Mouse (Mus musculus): ENCODE data around the gene Rbfox2.

Gene Rbfox2

DNA sequence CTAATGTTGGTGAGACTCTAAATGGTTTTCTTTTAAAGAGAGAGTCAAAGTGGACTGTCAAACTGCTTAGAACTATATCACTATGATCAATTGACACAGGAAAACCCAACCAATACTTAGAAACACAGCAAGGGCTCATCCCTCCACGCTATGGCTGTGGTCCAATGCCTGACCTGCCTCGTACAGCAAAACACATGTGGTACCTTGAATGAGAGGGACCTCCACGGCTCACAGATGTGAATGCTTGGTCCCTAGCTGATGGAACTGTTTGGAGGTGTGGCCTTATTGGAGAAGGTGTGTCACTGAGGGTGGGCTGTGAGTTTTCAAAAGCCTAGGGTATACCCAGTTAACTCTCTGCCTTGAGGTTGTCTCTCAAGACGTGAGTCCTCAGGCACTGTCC is 159.9 kb downstream of the Rbfox2 start:
- no peak for DNase-seq (ENCODE audit: low spot score in 2 of 2)

DNA sequence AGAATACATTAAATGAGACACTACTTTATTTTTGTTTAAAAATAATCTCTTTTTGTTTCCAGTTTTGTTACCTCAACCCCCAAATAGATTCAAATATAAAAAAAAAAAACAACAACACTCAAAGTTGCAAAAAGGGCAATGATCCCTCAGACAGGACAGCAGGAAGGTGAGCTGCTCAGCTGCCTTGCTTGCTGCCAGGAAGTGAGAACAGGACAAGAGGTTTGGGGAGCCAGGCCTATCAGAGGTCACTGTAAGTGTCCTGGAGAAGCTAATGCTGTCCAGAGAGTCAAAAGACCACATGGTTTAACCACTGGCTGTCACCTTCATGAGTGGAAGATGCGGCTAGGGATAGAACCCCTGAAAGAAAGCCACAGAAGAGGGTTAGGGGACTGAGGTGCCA is 161.8 kb downstream of the Rbfox2 start:
- no peak for DNase-seq (ENCODE audit: low spot score in 2 of 2)

DNA sequence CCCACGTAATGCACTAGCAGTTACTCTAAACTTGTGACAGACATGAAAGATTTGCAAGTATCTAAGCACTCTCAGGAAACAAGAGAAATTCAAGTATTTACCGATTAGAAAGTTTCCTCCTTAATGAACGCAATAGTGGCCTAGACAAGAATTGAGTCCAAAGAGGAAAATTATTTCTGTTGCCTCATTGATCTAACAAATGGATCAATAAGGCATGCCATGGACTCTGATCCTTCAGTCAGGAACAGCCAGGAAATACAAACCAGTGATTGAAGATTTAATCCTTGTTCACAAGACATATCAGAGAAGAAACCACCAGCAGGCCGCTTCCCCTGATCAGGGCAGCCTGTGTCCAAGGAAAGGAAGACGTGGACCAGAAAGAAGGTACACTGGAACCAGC is 164.0 kb downstream of the Rbfox2 start:
- DNase-seq (ENCODE audit: low spot score in 2 of 2) = no peak

DNA sequence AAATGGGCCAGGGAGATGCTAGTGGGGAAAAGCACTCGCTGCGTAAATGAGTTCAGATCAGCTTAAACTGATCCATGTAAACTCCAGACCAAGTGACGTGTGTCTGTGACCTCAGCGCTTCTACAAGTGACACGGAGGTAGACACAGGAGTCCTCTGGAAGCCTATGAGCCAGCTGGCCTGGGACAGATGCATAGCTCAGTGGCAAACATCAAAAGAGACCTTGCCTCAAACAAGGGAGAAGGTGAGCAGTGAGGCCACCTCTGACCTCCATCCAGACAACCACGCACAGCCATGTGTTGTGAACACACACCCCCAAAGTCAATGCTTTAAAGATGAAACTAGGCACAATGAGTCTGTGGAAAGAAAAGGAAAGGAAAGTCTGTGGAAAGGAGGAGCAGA is 164.5 kb downstream of the Rbfox2 start:
- DNase-seq (ENCODE audit: low spot score in 2 of 2) = no peak

DNA sequence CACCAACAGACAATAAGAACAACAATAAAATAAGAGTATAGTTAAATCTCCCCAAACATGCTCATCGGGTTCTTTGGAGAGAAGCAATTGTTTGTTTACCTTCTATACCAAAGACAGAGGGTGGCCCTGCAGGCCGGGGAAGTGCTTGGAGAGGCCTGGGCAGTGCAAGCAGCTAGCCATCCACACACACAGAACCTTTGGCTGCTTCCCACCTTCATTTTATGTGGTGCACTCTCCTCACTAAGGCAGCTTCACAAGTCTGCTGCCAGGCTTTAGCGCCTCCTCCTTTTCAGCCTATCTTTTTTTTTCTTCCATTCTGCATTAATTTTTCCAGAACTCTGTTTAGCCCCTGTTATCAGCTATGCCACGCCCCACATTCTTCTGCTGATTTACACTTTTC is 165.1 kb downstream of the Rbfox2 start:
- DNase-seq (ENCODE audit: low spot score in 2 of 2) = no peak

DNA sequence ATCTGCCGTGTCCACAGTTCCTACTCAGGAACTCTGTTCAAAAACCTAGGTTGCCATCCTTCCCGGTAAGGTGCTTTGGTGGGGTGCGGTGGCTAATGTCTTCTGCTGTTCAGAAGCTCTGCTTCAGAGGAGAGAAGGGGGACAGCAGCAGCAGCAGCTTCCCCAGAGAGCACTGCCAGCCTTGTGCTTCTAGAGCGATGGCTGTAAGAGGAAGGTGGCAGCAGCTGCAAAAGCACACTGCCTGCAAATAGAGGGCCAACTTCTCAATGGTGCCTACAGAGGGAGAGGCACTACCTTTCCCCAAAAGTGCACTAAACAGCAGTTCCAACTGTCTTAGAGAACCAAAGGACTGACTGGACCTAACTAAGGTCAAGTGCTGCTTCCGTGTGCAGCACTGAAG is 168.5 kb downstream of the Rbfox2 start:
- no peak for DNase-seq (ENCODE audit: low spot score in 2 of 2)

DNA sequence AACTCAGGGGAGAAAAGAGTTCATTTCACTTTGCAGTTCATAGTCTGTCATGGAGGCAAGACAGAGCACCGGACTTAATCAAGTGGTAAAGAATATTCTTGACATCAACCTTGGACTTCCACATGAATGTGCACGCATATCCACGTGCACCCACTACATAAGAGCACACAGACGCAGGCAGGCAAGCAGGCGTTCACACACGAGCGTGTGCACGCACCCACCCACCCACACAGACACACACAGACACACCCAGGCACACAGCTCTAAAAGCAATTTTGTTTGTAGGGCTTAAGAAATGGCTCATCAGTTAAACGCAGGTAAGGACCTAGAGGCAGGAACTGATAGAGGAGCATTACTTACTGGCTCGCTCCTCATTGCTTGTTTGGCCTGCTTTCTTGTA is 172.3 kb downstream of the Rbfox2 start:
- no peak for DNase-seq (ENCODE audit: low spot score in 2 of 2)

DNA sequence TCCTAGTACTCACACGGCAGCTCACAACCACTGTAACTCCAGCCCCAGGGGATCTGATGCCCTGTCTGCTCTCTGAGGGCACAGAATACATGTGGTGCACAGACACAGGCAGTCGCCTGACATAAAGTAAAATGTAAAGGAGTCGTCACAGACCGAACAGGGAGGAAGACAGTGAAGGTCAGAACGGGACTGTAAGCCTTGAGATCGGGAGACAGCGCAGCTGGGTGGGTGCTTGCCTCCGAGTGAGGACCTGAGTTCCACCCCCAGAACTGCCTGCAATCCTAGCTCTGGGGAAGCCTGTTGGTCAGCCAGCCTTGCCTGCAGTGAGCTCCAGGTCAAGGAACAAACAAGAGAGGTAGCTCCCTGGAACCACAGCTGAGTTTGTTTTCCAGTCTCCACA is 177.7 kb downstream of the Rbfox2 start:
- no peak for DNase-seq (ENCODE audit: low spot score in 2 of 2)

DNA sequence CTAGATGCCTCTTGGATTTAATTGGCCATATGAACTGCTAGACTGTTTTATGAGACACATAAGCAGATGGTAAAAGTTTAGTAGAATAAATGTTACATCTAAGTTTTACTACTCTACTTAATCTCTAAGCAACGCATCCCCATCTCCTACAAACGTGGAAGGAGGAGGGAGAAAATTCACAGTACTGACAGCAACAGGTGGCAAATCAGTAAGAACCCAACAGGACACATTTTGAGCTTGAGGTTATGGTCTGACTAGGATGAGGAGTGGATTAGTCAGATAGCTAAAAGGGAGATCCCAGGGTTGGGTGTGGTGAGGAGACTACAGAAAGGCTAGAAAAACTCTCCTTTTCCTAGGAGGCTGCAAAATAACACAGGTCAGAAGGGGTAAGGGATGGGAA is 179.1 kb downstream of the Rbfox2 start:
- no peak for DNase-seq (ENCODE audit: low spot score in 2 of 2)

DNA sequence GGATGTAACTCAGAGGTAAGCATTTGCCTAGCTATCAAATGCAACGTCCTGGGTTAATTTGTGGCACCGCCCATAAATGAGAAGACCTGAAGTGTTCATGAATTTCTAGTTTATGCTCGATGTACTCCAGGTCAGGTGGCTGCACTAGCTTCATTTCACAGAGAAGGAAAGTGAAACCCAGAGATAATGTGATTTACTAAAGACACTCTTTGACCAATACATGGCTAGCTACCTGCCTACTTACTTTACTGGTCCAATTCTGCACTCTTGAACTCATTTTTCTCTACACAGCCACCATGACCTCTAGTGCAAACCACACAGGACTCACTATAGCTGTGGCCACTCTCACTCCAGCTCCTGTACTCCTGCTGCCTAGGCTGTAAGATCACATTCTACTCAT is 180.1 kb downstream of the Rbfox2 start:
- no peak for DNase-seq (ENCODE audit: low spot score in 2 of 2)

DNA sequence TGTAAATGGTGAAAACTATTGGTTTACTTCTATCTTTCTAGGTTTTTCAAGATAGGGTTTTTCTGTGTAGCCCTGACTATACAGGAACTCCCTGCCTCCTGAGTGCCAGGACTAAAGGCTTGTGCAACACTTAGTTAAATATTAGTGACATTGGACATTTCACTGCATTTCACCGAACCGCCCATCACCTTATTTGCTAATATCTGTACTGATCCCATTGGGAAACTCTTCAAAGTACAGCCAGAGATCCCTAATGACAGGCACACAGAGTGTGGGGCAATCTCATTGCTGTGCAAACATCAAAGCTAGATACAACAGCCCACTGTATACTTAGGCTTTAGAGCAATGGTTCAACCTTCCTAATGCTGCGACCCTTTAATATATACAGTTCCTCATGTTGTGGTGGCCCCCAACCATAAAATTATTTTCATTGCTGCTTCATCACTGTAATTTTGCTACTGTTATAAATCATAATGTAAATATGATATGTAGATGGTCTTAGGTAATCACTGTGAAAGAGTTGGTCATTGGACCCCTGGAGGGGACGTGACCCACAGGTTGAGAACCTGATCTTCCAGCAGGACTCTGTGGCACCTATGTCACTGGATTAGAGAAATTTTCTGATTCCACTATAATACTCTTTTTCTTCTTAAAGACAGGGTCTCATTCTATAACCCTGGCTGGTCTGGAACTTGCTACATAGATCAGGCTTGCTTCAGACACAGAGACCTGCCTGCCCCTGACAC is 182.3 kb downstream of the Rbfox2 start:
- no peak for DNase-seq (ENCODE audit: low spot score in 2 of 2)

DNA sequence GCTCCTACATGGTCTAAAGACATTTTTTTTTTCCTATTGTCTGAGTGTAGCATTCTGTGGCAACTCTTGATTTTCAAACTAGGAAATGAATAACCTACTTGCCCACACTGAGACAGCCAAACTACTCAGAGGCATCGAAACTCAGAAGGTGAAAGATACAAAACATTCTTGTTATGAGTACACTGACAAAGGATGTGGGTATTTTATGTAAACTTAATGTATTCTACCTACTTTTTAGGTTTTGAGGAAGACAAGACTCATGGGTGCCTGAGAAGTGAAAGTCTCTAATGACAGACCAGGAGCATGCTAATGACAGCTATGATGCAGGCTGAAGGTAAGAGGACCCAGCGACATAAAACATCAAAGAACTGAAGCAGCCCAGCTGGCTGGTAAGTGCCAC is 184.0 kb downstream of the Rbfox2 start:
- no peak for DNase-seq (ENCODE audit: low spot score in 2 of 2)

DNA sequence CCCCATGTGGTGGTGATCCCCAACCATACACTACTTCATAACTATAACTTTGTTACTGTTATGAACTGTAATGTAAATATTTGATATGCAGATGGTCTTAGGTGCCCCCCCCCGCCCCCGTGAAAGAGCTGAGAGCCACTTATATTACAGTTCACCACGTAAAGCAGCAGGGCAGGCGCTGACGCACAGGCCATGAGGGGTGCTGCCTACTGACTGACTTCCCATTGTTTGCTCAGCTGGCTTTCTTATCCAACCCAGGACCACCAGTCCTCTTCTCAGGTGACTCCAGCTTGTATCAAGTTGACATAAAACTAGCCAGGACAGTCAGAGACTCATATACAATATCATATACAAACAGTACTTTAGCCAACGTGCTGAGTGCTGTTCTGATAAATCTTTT is 184.6 kb downstream of the Rbfox2 start:
- DNase-seq (ENCODE audit: low spot score in 2 of 2) = no peak

DNA sequence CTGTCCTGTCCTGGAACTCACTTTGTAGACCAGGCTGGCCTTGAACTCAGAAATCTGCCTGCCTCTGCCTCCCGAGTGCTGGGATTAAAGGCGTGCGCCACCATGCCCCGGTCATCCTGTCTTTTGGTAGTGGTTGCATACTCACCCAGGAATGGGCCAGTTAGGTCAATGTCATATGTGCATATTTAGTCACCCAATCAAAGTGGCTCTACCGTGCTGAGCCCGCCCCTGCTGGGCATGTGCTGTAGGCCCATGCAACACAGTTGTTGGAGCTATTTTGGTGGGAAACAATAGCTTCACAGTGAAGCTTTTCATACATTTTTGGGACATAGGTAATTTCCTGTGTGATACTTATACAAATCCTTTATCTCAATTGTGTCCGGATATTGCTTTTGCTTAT is 187.1 kb downstream of the Rbfox2 start:
- no peak for DNase-seq (ENCODE audit: low spot score in 2 of 2)

DNA sequence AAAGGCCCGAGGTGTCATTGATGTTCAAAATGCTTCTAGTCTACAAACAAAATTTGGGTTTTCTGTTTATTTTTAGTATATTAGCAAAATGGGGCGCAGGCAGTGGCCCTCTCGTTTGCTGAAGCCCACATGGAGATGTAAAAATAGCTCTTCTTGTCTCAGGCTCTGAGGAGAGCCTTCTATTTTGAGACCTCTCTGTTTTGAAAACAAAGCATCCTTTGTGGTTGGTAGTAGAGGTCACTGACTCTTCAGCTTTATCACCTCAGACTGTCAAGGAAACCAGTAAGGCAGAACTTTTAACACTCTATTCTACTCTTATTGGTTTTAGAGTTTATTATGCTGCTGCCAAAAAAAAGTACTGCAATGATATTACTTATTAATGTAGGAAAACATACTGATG is 189.6 kb downstream of the Rbfox2 start:
- no peak for DNase-seq (ENCODE audit: low spot score in 2 of 2)

DNA sequence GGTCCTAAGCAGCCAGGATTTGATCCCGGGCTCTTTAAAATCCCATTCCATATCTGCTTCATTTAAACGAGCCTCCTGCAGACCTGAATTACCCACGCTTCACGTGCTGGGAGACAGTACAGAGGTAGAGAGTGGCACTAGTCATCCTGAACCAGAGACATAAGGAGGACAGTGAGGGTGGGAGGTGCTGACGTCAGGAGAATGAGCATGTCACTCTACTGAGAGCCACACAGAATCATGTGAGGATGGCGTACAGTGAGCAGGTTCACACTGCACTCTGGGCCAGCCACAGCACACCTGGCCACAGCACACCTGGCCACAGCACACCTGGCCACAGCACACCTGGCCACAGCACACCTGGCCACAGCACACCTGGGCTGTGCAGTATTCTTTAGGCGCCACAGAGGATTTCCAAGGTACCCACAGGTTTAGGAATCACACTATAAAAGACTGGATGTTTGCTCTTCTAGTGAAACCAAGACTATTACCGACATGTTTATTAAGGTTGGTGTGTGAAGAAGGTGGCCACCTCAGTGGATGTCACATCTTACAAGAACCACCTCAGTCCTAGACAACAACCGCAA is 190.6 kb downstream of the Rbfox2 start:
- DNase-seq (ENCODE audit: low spot score in 2 of 2) = no peak

DNA sequence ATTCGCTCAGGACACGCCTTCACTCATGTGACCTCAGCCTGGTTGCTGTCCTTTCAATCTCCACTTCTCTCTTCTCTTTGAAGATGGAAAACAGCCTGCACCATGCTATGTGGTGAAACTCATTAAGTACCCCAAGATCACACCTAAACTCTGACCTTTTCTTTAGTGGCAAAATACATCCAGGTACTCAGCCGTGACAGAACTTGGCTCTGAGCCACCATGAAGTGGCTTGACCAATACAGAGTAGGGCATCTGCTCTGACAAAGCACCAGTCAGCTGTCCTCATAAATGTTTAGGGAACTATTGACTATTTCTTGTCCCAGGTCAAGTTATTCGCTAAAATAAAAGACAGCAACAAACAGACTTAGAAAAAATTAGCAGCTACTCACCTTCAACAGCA is 191.3 kb downstream of the Rbfox2 start:
- DNase-seq (ENCODE audit: low spot score in 2 of 2) = no peak

DNA sequence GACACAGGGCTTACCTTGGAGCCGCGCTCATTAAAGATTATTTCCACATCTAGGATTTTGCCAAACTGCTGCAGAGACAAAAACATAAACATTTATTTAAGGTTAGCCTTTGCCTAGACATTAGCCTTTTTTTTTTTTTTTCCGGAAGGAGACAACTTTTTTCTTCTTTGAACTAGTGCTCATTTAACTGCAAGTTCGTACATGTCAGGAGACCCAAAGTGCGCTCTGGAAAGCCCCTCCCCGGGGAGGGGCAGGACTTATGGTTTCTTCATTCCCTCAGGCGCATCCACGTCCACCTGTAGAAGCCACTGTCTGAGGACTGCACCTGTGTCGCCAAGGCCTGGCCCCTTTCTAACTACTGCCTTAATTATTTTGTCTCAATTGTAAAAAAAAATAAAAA is 193.2 kb downstream of the Rbfox2 start:
- no peak for DNase-seq (ENCODE audit: low spot score in 2 of 2)

DNA sequence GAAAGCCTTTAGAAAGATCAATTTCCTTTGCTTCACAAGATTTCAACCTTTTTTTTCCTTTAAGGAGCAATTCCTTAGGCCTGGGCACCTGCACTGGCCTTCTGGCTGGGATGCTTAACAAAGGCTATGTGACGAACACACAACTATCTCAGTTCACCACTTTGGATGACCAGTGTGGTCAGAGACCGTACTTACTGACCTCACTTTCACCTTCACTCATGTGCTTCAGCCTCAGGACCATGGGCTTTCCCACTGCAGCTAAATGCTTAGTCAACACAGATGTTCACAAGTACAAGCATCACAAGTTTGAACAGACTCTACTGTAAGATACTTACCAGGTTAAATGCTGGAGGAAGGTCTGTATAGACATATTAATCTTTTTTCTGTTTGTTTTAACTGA is 194.4 kb downstream of the Rbfox2 start:
- DNase-seq (ENCODE audit: low spot score in 2 of 2) = no peak

DNA sequence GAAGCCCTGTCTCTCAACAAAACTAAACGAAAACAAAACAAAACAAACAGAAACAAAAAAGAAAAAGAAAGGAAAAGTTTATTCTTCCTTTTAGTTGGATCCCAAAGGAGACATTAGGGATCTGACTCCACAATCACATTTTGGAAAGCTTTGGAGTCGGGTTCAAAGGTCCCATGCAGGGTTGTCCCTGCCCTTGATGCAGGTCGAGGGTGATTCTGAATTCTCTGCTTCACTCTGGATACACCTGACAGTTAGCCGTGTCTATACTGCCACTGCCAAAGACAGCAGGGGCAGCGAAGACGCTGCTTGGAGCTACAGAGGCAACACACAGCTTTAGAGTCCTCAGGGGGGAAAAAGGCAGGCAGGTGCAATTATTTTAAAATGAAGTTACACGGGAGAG is 194.9 kb downstream of the Rbfox2 start:
- no peak for DNase-seq (ENCODE audit: low spot score in 2 of 2)

DNA sequence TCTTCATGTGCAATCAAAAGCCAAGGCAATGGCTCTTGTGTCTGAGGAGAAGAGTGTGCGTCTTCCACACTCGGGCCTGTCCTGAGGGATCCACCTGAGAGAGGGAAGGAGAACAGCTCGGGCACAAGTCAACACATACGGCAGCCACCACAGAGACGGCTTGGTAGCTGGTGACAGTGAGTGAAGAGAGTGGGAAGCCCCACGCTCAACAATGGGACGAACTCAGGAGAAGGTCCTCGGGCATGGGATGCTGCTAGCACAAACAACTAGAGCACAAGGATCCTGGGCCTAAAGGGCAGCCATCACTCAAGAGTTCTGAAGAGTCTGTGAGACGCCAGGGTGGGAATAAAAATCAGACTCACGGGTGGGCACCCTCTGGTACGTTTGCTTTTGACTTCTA is 196.4 kb downstream of the Rbfox2 start:
- no peak for DNase-seq (ENCODE audit: low spot score in 2 of 2)

DNA sequence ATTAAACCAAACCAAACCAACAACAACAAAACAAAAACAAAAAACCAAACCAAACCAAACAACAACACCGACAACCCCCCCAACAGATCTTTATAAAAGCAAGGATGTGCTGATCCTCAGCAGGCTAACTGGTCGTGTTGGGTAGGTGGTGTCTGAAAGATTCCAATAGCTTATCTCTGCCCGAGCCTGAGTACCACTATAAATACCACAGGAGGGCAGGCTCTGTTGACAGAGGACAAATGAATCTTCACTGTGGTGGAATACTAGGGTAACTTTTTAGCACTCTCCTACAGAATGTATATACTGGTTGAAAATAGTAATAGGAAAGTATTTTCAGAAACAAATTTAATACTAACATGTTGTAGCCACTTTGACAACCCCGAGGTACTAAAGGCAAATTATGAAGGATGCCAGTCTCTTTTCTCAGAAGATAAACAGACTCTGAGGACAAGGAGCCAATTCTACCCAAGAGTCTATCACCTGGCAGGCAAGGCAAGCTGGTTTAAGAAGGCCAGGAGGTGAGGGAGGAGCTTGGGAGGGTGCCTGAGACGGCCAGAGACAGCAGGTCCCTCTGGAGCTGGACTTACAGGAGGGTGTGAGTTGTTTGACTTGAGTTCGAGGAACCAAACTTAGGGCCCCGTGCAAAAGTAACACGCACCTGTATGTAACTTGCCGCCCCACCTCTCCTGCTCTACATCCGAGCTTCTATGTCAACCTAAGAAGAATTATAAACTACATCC is 199.5 kb downstream of the Rbfox2 start:
- DNase-seq (ENCODE audit: low spot score in 2 of 2) = no peak

DNA sequence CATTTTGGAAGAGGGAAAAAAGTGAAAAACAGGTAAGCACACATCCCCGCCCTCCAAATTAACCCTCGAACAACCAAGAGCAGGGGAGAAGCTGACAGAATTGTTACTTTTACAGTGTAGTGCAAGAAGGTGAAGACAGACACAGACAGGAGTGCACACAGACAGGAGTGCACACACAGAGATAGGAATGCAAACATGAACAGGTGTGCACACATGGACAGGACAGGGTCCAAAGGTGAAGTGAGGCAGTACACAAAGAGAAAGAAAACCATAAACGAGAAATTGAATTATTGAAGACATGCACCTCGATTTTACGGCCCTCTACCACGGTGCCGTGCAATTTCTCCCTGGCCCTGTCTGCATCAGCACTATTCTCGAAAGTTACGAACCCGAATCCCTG is 201.5 kb downstream of the Rbfox2 start:
- no peak for DNase-seq (ENCODE audit: low spot score in 2 of 2)

Measured in spleen, postnatal 4 days (tissue).